Mouse (Mus musculus) MEL (cell line): ENCODE results near the gene Gsn. TPM values are rescaled to one million over a fixed set of nuclear protein-coding genes. Genes with fewer than 3 reads are reported as not detected.

Experiments used
- DNase-seq: peaks from one replicate; pipeline ENCODE4 v3.0.0; 2011; ENCODE audit warnings: low read depth, low spot score
- H3K27ac ChIP-seq: 2 replicates; pipeline ENCODE4 v1.5.1; 2012; ENCODE audit warnings: low read depth, mild to moderate bottlenecking, control low read depth, low read length, moderate library complexity; ENCODE audit not compliant: control insufficient read depth
- H3K27me3 ChIP-seq, 2 experiments: fragments of 150-350 bp in 1 of 2; sonication (generic) in 1 of 2; 2 replicates each; pipeline ENCODE4 v1.6.1; 2012; ENCODE audit warnings: low read length in 2 of 2, mild to moderate bottlenecking in 2 of 2, improper control_type of control experiment in 1 of 2, moderate library complexity in 1 of 2; ENCODE audit not compliant: insufficient read depth in 2 of 2, control insufficient read depth in 1 of 2
- H3K36me3 ChIP-seq, 2 experiments: 2 replicates each; pipeline ENCODE4 v1.6.1; 2012 to 2014; ENCODE audit warnings: low read length in 2 of 2, improper control_type of control experiment in 1 of 2, inconsistent platforms in 1 of 2, mild to moderate bottlenecking in 1 of 2; ENCODE audit not compliant: insufficient read depth in 2 of 2, control insufficient read depth in 1 of 2
- H3K4me1 ChIP-seq, 2 experiments: fragments of 150-350 bp in 1 of 2; sonication (generic) in 1 of 2; 2 replicates each; pipeline ENCODE4 v1.6.1; 2012; ENCODE audit warnings: low read length in 2 of 2, improper control_type of control experiment in 1 of 2, mild to moderate bottlenecking in 1 of 2; ENCODE audit not compliant: insufficient read depth in 2 of 2, control insufficient read depth in 1 of 2
- H3K4me3 ChIP-seq, 2 experiments: fragments of 150-350 bp in 1 of 2; sonication (generic) in 1 of 2; 2 replicates each; pipeline ENCODE4 v1.5.1; 2012; ENCODE audit warnings: low read depth in 2 of 2, low read length in 2 of 2, mild to moderate bottlenecking in 2 of 2, moderate library complexity in 2 of 2, control low read depth in 1 of 2, improper control_type of control experiment in 1 of 2; ENCODE audit not compliant: control insufficient read depth in 1 of 2, insufficient read depth in 1 of 2
- H3K79me2 ChIP-seq: 2 replicates; pipeline ENCODE4 v1.6.1; 2012; ENCODE audit warnings: mild to moderate bottlenecking, low read length, moderate library complexity; ENCODE audit not compliant: control insufficient read depth, poor library complexity, insufficient read depth
- H3K9ac ChIP-seq: 2 replicates; pipeline ENCODE4 v1.6.1; 2012; ENCODE audit warnings: low read depth, mild to moderate bottlenecking, control low read depth, low read length, moderate library complexity; ENCODE audit not compliant: control insufficient read depth, poor library complexity, severe bottlenecking
- H3K9me3 ChIP-seq: fragments of 150-350 bp; sonication (generic); replicated peaks from 2 replicates; pipeline ENCODE4 v1.6.1; 2012; ENCODE audit warnings: mild to moderate bottlenecking, low read length, improper control_type of control experiment, moderate library complexity; ENCODE audit not compliant: insufficient read depth
- CHD1 ChIP-seq: IDR thresholded peaks from 2 replicates; pipeline ENCODE4 v1.6.1; 2012; ENCODE audit warnings: low read depth, mild to moderate bottlenecking, inconsistent platforms, low read length, improper control_type of control experiment
- CHD2 ChIP-seq: IDR thresholded peaks from 2 replicates; pipeline ENCODE4 v1.6.1; 2011; ENCODE audit warnings: low read length, improper control_type of control experiment
- CTCF ChIP-seq, 3 experiments: IDR thresholded peaks in 2 of 3; conservative IDR thresholded peaks in 1 of 3; 2 replicates each; pipeline ENCODE4 v1.5.1; 2011 to 2012; ENCODE audit warnings: low read length in 3 of 3, low read depth in 2 of 3, mild to moderate bottlenecking in 2 of 3, improper control_type of control experiment in 1 of 3, inconsistent platforms in 1 of 3, mixed read lengths in 1 of 3, moderate library complexity in 1 of 3; ENCODE audit not compliant: control insufficient read depth in 1 of 3, insufficient read depth in 1 of 3, poor library complexity in 1 of 3, severe bottlenecking in 1 of 3
- E2F4 ChIP-seq: IDR thresholded peaks from 2 replicates; pipeline ENCODE4 v1.6.1; 2011; ENCODE audit warnings: low read depth, low read length, improper control_type of control experiment, borderline replicate concordance
- ELF1 ChIP-seq: IDR thresholded peaks from 2 replicates; pipeline ENCODE4 v1.6.1; 2014; ENCODE audit warnings: low read depth, mild to moderate bottlenecking, inconsistent platforms, low read length, improper control_type of control experiment, moderate library complexity
- EP300 ChIP-seq, 2 experiments: IDR thresholded peaks; 2 replicates each; pipeline ENCODE4 v1.6.1; 2011; ENCODE audit warnings: improper control_type of control experiment in 2 of 2, low read length in 2 of 2, low read depth in 1 of 2, mild to moderate bottlenecking in 1 of 2
- ETS1 ChIP-seq: IDR thresholded peaks from 2 replicates; pipeline ENCODE4 v1.6.1; 2012; ENCODE audit warnings: low read depth, mild to moderate bottlenecking, inconsistent platforms, low read length, improper control_type of control experiment, moderate library complexity
- GABPA ChIP-seq: IDR thresholded peaks from 2 replicates; pipeline ENCODE4 v1.6.1; 2012; ENCODE audit warnings: low read depth, mild to moderate bottlenecking, inconsistent platforms, low read length, improper control_type of control experiment, moderate library complexity
- GATA1 ChIP-seq: IDR thresholded peaks from 2 replicates; pipeline ENCODE4 v1.6.1; 2011; ENCODE audit warnings: low read depth, low read length, improper control_type of control experiment
- HCFC1 ChIP-seq: IDR thresholded peaks from 2 replicates; pipeline ENCODE4 v1.6.1; 2012; ENCODE audit warnings: low read depth, mild to moderate bottlenecking, inconsistent platforms, low read length, improper control_type of control experiment, moderate library complexity
- JUND ChIP-seq: IDR thresholded peaks from 2 replicates; pipeline ENCODE4 v1.6.1; 2011; ENCODE audit warnings: low read depth, mild to moderate bottlenecking, improper control_type of control experiment, low read length
- KAT2A ChIP-seq: conservative IDR thresholded peaks from 2 replicates; pipeline ENCODE4 v1.6.1; 2012; ENCODE audit warnings: low read depth, low read length, improper control_type of control experiment, inconsistent platforms
- MAFK ChIP-seq: IDR thresholded peaks from 2 replicates; pipeline ENCODE4 v1.6.1; 2011; ENCODE audit warnings: low read depth, mild to moderate bottlenecking, low read length, improper control_type of control experiment, borderline replicate concordance
- MAX ChIP-seq: IDR thresholded peaks from 2 replicates; pipeline ENCODE4 v1.6.1; 2011; ENCODE audit warnings: low read length, improper control_type of control experiment
- MAZ ChIP-seq: IDR thresholded peaks from 2 replicates; pipeline ENCODE4 v1.6.1; 2012; ENCODE audit warnings: low read depth, mild to moderate bottlenecking, inconsistent platforms, low read length, improper control_type of control experiment
- MEF2A ChIP-seq: IDR thresholded peaks from 2 replicates; pipeline ENCODE4 v1.6.1; 2014; ENCODE audit warnings: low read depth, mild to moderate bottlenecking, inconsistent platforms, low read length, improper control_type of control experiment; ENCODE audit not compliant: poor library complexity, insufficient replicate concordance, severe bottlenecking; ENCODE audit errors: extremely low read depth
- MXI1 ChIP-seq: IDR thresholded peaks from 2 replicates; pipeline ENCODE4 v1.6.1; 2011; ENCODE audit warnings: mild to moderate bottlenecking, low read depth, low read length, improper control_type of control experiment
- MYB ChIP-seq: IDR thresholded peaks from 2 replicates; pipeline ENCODE4 v1.6.1; 2011; ENCODE audit warnings: mild to moderate bottlenecking, low read depth, low read length, improper control_type of control experiment
- MYC ChIP-seq: IDR thresholded peaks from 2 replicates; pipeline ENCODE4 v1.6.1; 2011; ENCODE audit warnings: low read depth, mild to moderate bottlenecking, low read length, improper control_type of control experiment, moderate library complexity
- NELFE ChIP-seq: IDR thresholded peaks from 2 replicates; pipeline ENCODE4 v1.6.1; 2011; ENCODE audit warnings: low read depth, low read length, improper control_type of control experiment
- POLR2AphosphoS2 ChIP-seq: IDR thresholded peaks from 2 replicates; pipeline ENCODE4 v1.6.1; 2011; ENCODE audit warnings: low read length, improper control_type of control experiment
- POLR2AphosphoS5 ChIP-seq: IDR thresholded peaks from 2 replicates; pipeline ENCODE4 v1.6.1; 2012; ENCODE audit warnings: low read depth, borderline replicate concordance, mild to moderate bottlenecking, inconsistent platforms, low read length, moderate library complexity, mixed read lengths
- RAD21 ChIP-seq: IDR thresholded peaks from 2 replicates; pipeline ENCODE4 v1.6.1; 2011; ENCODE audit warnings: mild to moderate bottlenecking, low read depth, low read length, improper control_type of control experiment
- TCF12 ChIP-seq: IDR thresholded peaks from 2 replicates; pipeline ENCODE4 v1.6.1; 2014; ENCODE audit warnings: low read depth, mild to moderate bottlenecking, inconsistent platforms, low read length, improper control_type of control experiment, moderate library complexity
- UBTF ChIP-seq: IDR thresholded peaks from 2 replicates; pipeline ENCODE4 v1.6.1; 2012; ENCODE audit warnings: low read depth, mild to moderate bottlenecking, inconsistent platforms, low read length, improper control_type of control experiment, moderate library complexity, borderline replicate concordance; ENCODE audit not compliant: insufficient read depth
- USF1 ChIP-seq: IDR thresholded peaks from 2 replicates; pipeline ENCODE4 v1.6.1; 2014; ENCODE audit warnings: low read depth, mild to moderate bottlenecking, inconsistent platforms, low read length, improper control_type of control experiment, moderate library complexity
- USF2 ChIP-seq, 2 experiments: IDR thresholded peaks; 2 replicates each; pipeline ENCODE4 v1.6.1; 2011 to 2012; ENCODE audit warnings: improper control_type of control experiment in 2 of 2, low read length in 2 of 2, borderline replicate concordance in 1 of 2, inconsistent platforms in 1 of 2, low read depth in 1 of 2, mild to moderate bottlenecking in 1 of 2; ENCODE audit not compliant: insufficient read depth in 1 of 2
- ZC3H11A ChIP-seq: IDR thresholded peaks from 2 replicates; pipeline ENCODE4 v1.6.1; 2012; ENCODE audit warnings: low read depth, mild to moderate bottlenecking, inconsistent platforms, low read length, improper control_type of control experiment
- ZKSCAN1 ChIP-seq: IDR thresholded peaks from 2 replicates; pipeline ENCODE4 v1.6.1; 2012; ENCODE audit warnings: low read depth, mild to moderate bottlenecking, inconsistent platforms, low read length, improper control_type of control experiment, moderate library complexity
- ZNF384 ChIP-seq: IDR thresholded peaks from 2 replicates; pipeline ENCODE4 v1.6.1; 2012; ENCODE audit warnings: low read depth, mild to moderate bottlenecking, inconsistent platforms, low read length, improper control_type of control experiment
- polyA plus RNA-seq, 2 experiments: library from polyadenylated mRNA; stranded (reverse) in 1 of 2; unstranded in 1 of 2; fragments of >175 nt in 1 of 2; fragments of >200 nt in 1 of 2; gene quantifications; 2 replicates each; pipeline versions ENCODE4 v1.2.1 to v1.2.4; 2012; ENCODE audit warnings: low replicate concordance in 2 of 2, low read depth in 1 of 2; ENCODE audit not compliant: insufficient read length in 2 of 2, insufficient read depth in 1 of 2, missing spikeins in 1 of 2
- total RNA-seq: library from RNA; depleted of rRNA; stranded (reverse); fragments of 300-350 nt; gene quantifications from 2 replicates; pipeline ENCODE4 v1.2.3, GENCODE M21; 2012

Gene Gsn
- total and polyA plus RNA-seq, 3 experiments, result 8.0 to 8.2 TPM; not detected in 1

GRCm38 (mm10) chr2:35331205-35331604 lies 75.0 kb downstream of the Gsn start:
- H3K36me3 ChIP-seq, result peaks cover 0 to 69% of the 10 kb centered on the region in 2 experiments; a peak in 2 of 4 replicates
- no peak overlapping the region for H3K9ac ChIP-seq
- no peaks in the 10 kb centered on the region for H3K9me3 ChIP-seq
- TF ChIP-seq UBTF, result no peak
- TF ChIP-seq MAZ, result no peak
- TF ChIP-seq CHD1, result no peak
- TF ChIP-seq CHD2, result no peak
- no peak for TF ChIP-seq MEF2A
- TF ChIP-seq TCF12, result no peak
- no peak for TF ChIP-seq USF2 (IDR thresholded peaks at IDR 0.05; ENCODE audit: borderline replicate concordance in 1 of 2, insufficient read depth in 1 of 2, low read depth in 1 of 2, low read length in 2 of 2)
- no peak for TF ChIP-seq ZKSCAN1
- TF ChIP-seq EP300 (IDR thresholded peaks at IDR 0.05; ENCODE audit: low read depth in 1 of 2, low read length in 2 of 2), result no peak
- TF ChIP-seq USF1, result no peak
- TF ChIP-seq GATA1, result no peak
- no peak for TF ChIP-seq JUND
- TF ChIP-seq ZC3H11A, result no peak
- no peak for TF ChIP-seq GABPA
- TF ChIP-seq MAX, result no peak
- no peak for TF ChIP-seq KAT2A
- TF ChIP-seq ZNF384, result no peak
- TF ChIP-seq HCFC1, result no peak
- H3K79me2 ChIP-seq, result peaks cover 6% of the 10 kb centered on the region
- peaks cover 29 to 45% of the 10 kb centered on the region in 2 experiments for H3K4me1 ChIP-seq
- no peak overlapping the region for H3K4me3 ChIP-seq
- no peak for DNase-seq
- H3K27me3 ChIP-seq, result no peaks in the 10 kb centered on the region
- no peak overlapping the region for H3K27ac ChIP-seq

- DNase-seq, result no peak
- no peak for TF ChIP-seq EP300 (IDR thresholded peaks at IDR 0.05; ENCODE audit: low read depth in 1 of 2, low read length in 2 of 2)
- TF ChIP-seq NELFE, result no peak
- no peak for TF ChIP-seq POLR2AphosphoS2
- TF ChIP-seq MYB, result no peak
- no peak for TF ChIP-seq MAFK
- no peak for TF ChIP-seq MEF2A
- no peak for TF ChIP-seq KAT2A
- TF ChIP-seq MYC, result no peak
- no peak for TF ChIP-seq ETS1
- TF ChIP-seq ZNF384, result no peak
- no peak for TF ChIP-seq UBTF
- TF ChIP-seq JUND, result no peak
- no peak for TF ChIP-seq CHD2
- TF ChIP-seq POLR2AphosphoS5, result no peak
- no peak for TF ChIP-seq ELF1
- TF ChIP-seq TCF12, result no peak
- no peak for TF ChIP-seq RAD21
- TF ChIP-seq CTCF (IDR thresholded peaks at IDR 0.05 in 2 of 3, conservative IDR thresholded peaks at IDR 0.05 in 1 of 3; ENCODE audit: control insufficient read depth in 1 of 3, insufficient read depth in 1 of 3, low read depth in 2 of 3, low read length in 3 of 3, poor library complexity in 1 of 3, severe bottlenecking in 1 of 3), result no peak
- no peak for TF ChIP-seq MXI1
- no peak for TF ChIP-seq E2F4
- Histone ChIP-seq H3K4me3 (no peak overlapping the region), H3K27me3 (no peaks in the 10 kb centered on the region), H3K27ac (no peak overlapping the region), H3K4me1 (peaks cover 22 to 34% of the 10 kb centered on the region in 2 experiments), H3K36me3 (peaks cover 0 to 54% of the 10 kb centered on the region in 2 experiments; a peak in 2 of 4 replicates), H3K9me3 (no peaks in the 10 kb centered on the region), H3K9ac (no peak overlapping the region), H3K79me2 (peaks cover 6% of the 10 kb centered on the region)
Observed at GRCm38 (mm10) chr2:35333670-35334069, 77.5 kb downstream of the Gsn start.
